Mouse (Mus musculus): ENCODE measurements around the gene Cmc2. TPM values are rescaled to one million over a fixed set of nuclear protein-coding genes. Genes with fewer than 3 reads are reported as not detected.

The Cmc2 gene
- polyA plus RNA-seq, 1 experiment from 2014 or later = 89.0 TPM

- H3K9me3 ChIP-seq (replicated peaks) = no peaks in the 10 kb centered on the region
- peak overlapping the region; percentile 98 for H3K4me3 ChIP-seq (replicated peaks)
- DNase-seq (peak; percentile 16), ATAC-seq (ENCODE audit: low read depth) (peak; percentile 41)
- peaks cover 21% of the 10 kb centered on the region for H3K36me3 ChIP-seq
- H3K27me3 ChIP-seq = no peaks in the 10 kb centered on the region
- peak overlapping the region; percentile 79 for H3K27ac ChIP-seq
- peaks cover 60% of the 10 kb centered on the region for H3K4me1 ChIP-seq (replicated peaks)
- H3K9ac ChIP-seq = peak overlapping the region; percentile 90
- peak overlapping the region; percentile 98 for H3K4me2 ChIP-seq
- WGBS (ENCODE audit: insufficient replicate concordance) = under 1% methylated on average over 62 of the region's 62 CpGs
Measured at GRCm38 (mm10) chr8:116943555-116944384, 22.5 kb upstream of the Cmc2 start.

GRCm38 (mm10) chr8:116943161-116943554, 21.9 kb upstream of the Cmc2 start, which contains the start of gene Atmin:
TSS of gene Atmin (plus strand) at chr8:116943393.
- peaks cover 27% of the 10 kb centered on the region for H3K36me3 ChIP-seq
- H3K4me1 ChIP-seq (replicated peaks) = peaks cover 56% of the 10 kb centered on the region
- H3K27me3 ChIP-seq = no peaks in the 10 kb centered on the region
- H3K27ac ChIP-seq = peak within 1 kb of the TSS; percentile 79
- peak within 1 kb of the TSS; percentile 98 for H3K4me3 ChIP-seq (replicated peaks)
- under 1% methylated on average over 35 of the region's 46 CpGs for WGBS (ENCODE audit: insufficient replicate concordance)
- peak within 1 kb of the TSS; percentile 98 for H3K4me2 ChIP-seq
- no peaks in the 10 kb centered on the region for H3K9me3 ChIP-seq (replicated peaks)
- ATAC-seq (ENCODE audit: low read depth) = peak; percentile 84
- peak; percentile 77 for DNase-seq
- peak within 1 kb of the TSS; percentile 90 for H3K9ac ChIP-seq

GRCm38 (mm10) chr8:116942284-116943058, 21.2 kb upstream of the Cmc2 start:
- peak overlapping the region; percentile 98 for H3K4me3 ChIP-seq (replicated peaks)
- H3K4me2 ChIP-seq = peak overlapping the region; percentile 98
- H3K27ac ChIP-seq = no peak overlapping the region
- no peak for DNase-seq
- 52% methylated on average over 12 of the region's 12 CpGs for WGBS (ENCODE audit: insufficient replicate concordance)
- H3K27me3 ChIP-seq = no peaks in the 10 kb centered on the region
- peaks cover 49% of the 10 kb centered on the region for H3K4me1 ChIP-seq (replicated peaks)
- peak; percentile 39 for ATAC-seq (ENCODE audit: low read depth)
- H3K9me3 ChIP-seq (replicated peaks) = no peaks in the 10 kb centered on the region
- peaks cover 34% of the 10 kb centered on the region for H3K36me3 ChIP-seq
- H3K9ac ChIP-seq = peak overlapping the region; percentile 49; the same call in 1 of the 2 replicates

- 77% methylated on average over 6 of the region's 6 CpGs for WGBS (ENCODE audit: insufficient replicate concordance)
- ATAC-seq (ENCODE audit: low read depth) = no peak
Measured at GRCm38 (mm10) chr8:116935506-116935905, 14.3 kb upstream of the Cmc2 start.

GRCm38 (mm10) chr8:116934976-116935375, 13.7 kb upstream of the Cmc2 start:
- H3K4me3 ChIP-seq (replicated peaks) = no peak overlapping the region
- no peak for ATAC-seq (ENCODE audit: low read depth)
- 78% methylated on average over 4 of the region's 4 CpGs for WGBS (ENCODE audit: insufficient replicate concordance)
- H3K9me3 ChIP-seq (replicated peaks) = no peaks in the 10 kb centered on the region
- no peak overlapping the region for H3K9ac ChIP-seq
- no peak overlapping the region for H3K27ac ChIP-seq
- H3K4me1 ChIP-seq (replicated peaks) = no peaks in the 10 kb centered on the region
- DNase-seq = no peak
- no peak overlapping the region for H3K4me2 ChIP-seq
- H3K27me3 ChIP-seq = no peaks in the 10 kb centered on the region
- peaks cover 92% of the 10 kb centered on the region for H3K36me3 ChIP-seq

More at GRCm38 (mm10) chr8:116935506-116935905, 14.3 kb upstream of the Cmc2 start:
- Histone ChIP-seq H3K4me2 (no peak overlapping the region), H3K9ac (no peak overlapping the region), H3K36me3 (peaks cover 92% of the 10 kb centered on the region), H3K4me3 (replicated peaks) (no peak overlapping the region), H3K27ac (no peak overlapping the region), H3K9me3 (replicated peaks) (no peaks in the 10 kb centered on the region), H3K4me1 (replicated peaks) (no peaks in the 10 kb centered on the region), H3K27me3 (no peaks in the 10 kb centered on the region)
- DNase-seq = no peak

- ATAC-seq (ENCODE audit: low read depth) (no peak), DNase-seq (no peak)
- H3K27me3 ChIP-seq = no peaks in the 10 kb centered on the region
- H3K4me3 ChIP-seq (replicated peaks) = no peak overlapping the region
- no peak overlapping the region for H3K4me2 ChIP-seq
- H3K9ac ChIP-seq = no peak overlapping the region
- H3K36me3 ChIP-seq = peaks cover 98% of the 10 kb centered on the region
- WGBS (ENCODE audit: insufficient replicate concordance) = 80% methylated on average over 5 of the region's 5 CpGs
- no peak overlapping the region for H3K27ac ChIP-seq
- H3K4me1 ChIP-seq (replicated peaks) = peaks cover 5% of the 10 kb centered on the region
- no peaks in the 10 kb centered on the region for H3K9me3 ChIP-seq (replicated peaks)
Measured at GRCm38 (mm10) chr8:116928588-116928987, 7.3 kb upstream of the Cmc2 start.

- WGBS (ENCODE audit: insufficient replicate concordance) = 74% methylated on average over 9 of the region's 9 CpGs
- 0 out of 2 replicates have a peak, but pooled peaks have one; percentile 25 for ATAC-seq (ENCODE audit: low read depth)
- Histone ChIP-seq H3K4me3 (replicated peaks) (no peak overlapping the region), H3K27ac (no peak overlapping the region), H3K4me2 (no peak overlapping the region), H3K9ac (no peak overlapping the region), H3K36me3 (peaks cover 93% of the 10 kb centered on the region), H3K27me3 (no peaks in the 10 kb centered on the region), H3K9me3 (replicated peaks) (no peaks in the 10 kb centered on the region), H3K4me1 (replicated peaks) (peaks cover 11% of the 10 kb centered on the region)
- DNase-seq = peak; percentile 33
Measured at GRCm38 (mm10) chr8:116927880-116928279, 6.6 kb upstream of the Cmc2 start.

GRCm38 (mm10) chr8:116923526-116923925, 2.3 kb upstream of the Cmc2 start:
- peak overlapping the region; percentile 2; the same call in 1 of the 2 replicates for H3K9ac ChIP-seq
- H3K4me2 ChIP-seq = no peak overlapping the region
- 32% methylated on average over 8 of the region's 8 CpGs for whole genome bisulfite sequencing (ENCODE audit: insufficient replicate concordance)
- ATAC-seq (ENCODE audit: low read depth) = no peak
- H3K27ac ChIP-seq = 0 out of 2 replicates have a peak overlapping the region, but pooled peaks have one; percentile 23
- H3K36me3 ChIP-seq = peaks cover 54% of the 10 kb centered on the region
- H3K4me3 ChIP-seq (replicated peaks) = no peak overlapping the region
- H3K9me3 ChIP-seq (replicated peaks) = no peaks in the 10 kb centered on the region
- no peak for DNase-seq
- H3K27me3 ChIP-seq = no peaks in the 10 kb centered on the region
- peaks cover 37% of the 10 kb centered on the region for H3K4me1 ChIP-seq (replicated peaks)

- 26% methylated on average over 17 of the region's 17 CpGs for WGBS (ENCODE audit: insufficient replicate concordance)
- peaks cover 45% of the 10 kb centered on the region for H3K36me3 ChIP-seq
Measured at GRCm38 (mm10) chr8:116922060-116922757, 954 bp upstream of the Cmc2 start.

GRCm38 (mm10) chr8:116921005-116921336, 284 bp downstream of the Cmc2 start:
- DNase-seq (no peak), ATAC-seq (ENCODE audit: low read depth) (peak; percentile 68)
- Histone ChIP-seq H3K9me3 (replicated peaks) (no peaks in the 10 kb centered on the region), H3K27me3 (no peaks in the 10 kb centered on the region), H3K36me3 (peaks cover 45% of the 10 kb centered on the region), H3K4me2 (peak overlapping the region; percentile 89), H3K27ac (peak overlapping the region; percentile 90), H3K9ac (peak overlapping the region; percentile 89), H3K4me3 (replicated peaks) (peak overlapping the region; percentile 86), H3K4me1 (replicated peaks) (peaks cover 48% of the 10 kb centered on the region)
- under 1% methylated on average over 22 of the region's 22 CpGs for WGBS (ENCODE audit: insufficient replicate concordance)

More at GRCm38 (mm10) chr8:116922060-116922757, 954 bp upstream of the Cmc2 start:
- peak overlapping the region; percentile 89 for H3K4me2 ChIP-seq
- H3K9ac ChIP-seq = peak overlapping the region; percentile 89
- H3K27me3 ChIP-seq = no peaks in the 10 kb centered on the region
- peak overlapping the region; percentile 86 for H3K4me3 ChIP-seq (replicated peaks)
- peaks cover 44% of the 10 kb centered on the region for H3K4me1 ChIP-seq (replicated peaks)
- no peaks in the 10 kb centered on the region for H3K9me3 ChIP-seq (replicated peaks)
- no peak for ATAC-seq (ENCODE audit: low read depth)
- no peak for DNase-seq
- peak overlapping the region; percentile 90; the same call in 1 of the 2 replicates for H3K27ac ChIP-seq

- Histone ChIP-seq H3K36me3 (peaks cover 59% of the 10 kb centered on the region), H3K27ac (no peak overlapping the region), H3K9me3 (replicated peaks) (0 out of 2 replicates have a peak, but pooled peaks cover 4% of the 10 kb centered on the region), H3K9ac (no peak overlapping the region), H3K27me3 (no peaks in the 10 kb centered on the region), H3K4me1 (replicated peaks) (peaks cover 4% of the 10 kb centered on the region), H3K4me3 (replicated peaks) (no peak overlapping the region), H3K4me2 (no peak overlapping the region)
- DNase-seq (no peak), ATAC-seq (ENCODE audit: low read depth) (no peak)
- 89% methylated on average over 4 of the region's 4 CpGs for WGBS (ENCODE audit: insufficient replicate concordance)
Measured at GRCm38 (mm10) chr8:116905836-116906235, 15.4 kb downstream of the Cmc2 start.

Data from liver, embryonic 13.5 days (tissue).